Mouse (Mus musculus): ENCODE data around the gene Gm6882. TPM values are rescaled to one million over a fixed set of nuclear protein-coding genes. Genes with fewer than 3 reads are reported as not detected.
"Not testable (repeated sequence)": the region's sequence is repeated elsewhere in the genome, so short reads cannot be mapped to it uniquely, and the experiment has no call there.

Gene Gm6882
- polyA plus RNA-seq (2014; fragmentation: Nextera tagmentation; extraction: Ambion mirVana), result not detected in 2 replicates

- H3K4me1 ChIP-seq (ENCODE audit: control insufficient read depth, insufficient read depth, low read length); ATAC-seq (ENCODE audit: insufficient number of reproducible peaks, insufficient read depth, low FRiP score, low read depth); H3K4me2 ChIP-seq (replicated peaks; ENCODE audit: low read depth, low read length); H3K36me3 ChIP-seq (ENCODE audit: control insufficient read depth, insufficient read depth, low read length); H3K27me3 ChIP-seq (ENCODE audit: control insufficient read depth, insufficient read depth, low read length); H3K9me3 ChIP-seq (ENCODE audit: control insufficient read depth, low read depth, low read length); H3K9ac ChIP-seq (replicated peaks; ENCODE audit: low read depth, low read length); H3K27ac ChIP-seq (ENCODE audit: low read length); H3K4me3 ChIP-seq (ENCODE audit: low read depth, low read length): not testable (repeated sequence)
- 32% methylated on average over 1 of the region's 1 CpGs for WGBS
These were observed at the start of gene Gm6882 for GRCm38 (mm10) chr7:21432645-21433044. Gene Gm6882, minus strand, starts transcription at chr7:21432745.

Other genes starting within 250 kb of the Gm6882 start
- gene Gm5157, start 242.3 kb downstream of the Gm6882 start, polyA plus RNA-seq (2014; fragmentation: Nextera tagmentation; extraction: Ambion mirVana), result not detected in 2 replicates
- gene Vmn1r124, start 172.1 kb downstream of the Gm6882 start, polyA plus RNA-seq (2014; fragmentation: Nextera tagmentation; extraction: Ambion mirVana), result not detected in 2 replicates
- not detected in 2 replicates for gene Vmn1r125, start 160.6 kb downstream of the Gm6882 start, polyA plus RNA-seq (2014; fragmentation: Nextera tagmentation; extraction: Ambion mirVana)
- gene Vmn1r126, start 131.3 kb downstream of the Gm6882 start, polyA plus RNA-seq (2014; fragmentation: Nextera tagmentation; extraction: Ambion mirVana), result not detected in 2 replicates
- gene Vmn1r127, start 112.9 kb downstream of the Gm6882 start, polyA plus RNA-seq (2014; fragmentation: Nextera tagmentation; extraction: Ambion mirVana), result not detected in 2 replicates
- gene Vmn1r128, start 83.4 kb downstream of the Gm6882 start, polyA plus RNA-seq (2014; fragmentation: Nextera tagmentation; extraction: Ambion mirVana), result not detected in 2 replicates
- not detected in 2 replicates for gene Vmn1r129, start 71.5 kb downstream of the Gm6882 start, polyA plus RNA-seq (2014; fragmentation: Nextera tagmentation; extraction: Ambion mirVana)
- not detected in 2 replicates for gene Vmn1r130, start 79.0 kb upstream of the Gm6882 start, polyA plus RNA-seq (2014; fragmentation: Nextera tagmentation; extraction: Ambion mirVana)
- not detected in 2 replicates for gene Vmn1r131, start 113.3 kb upstream of the Gm6882 start, polyA plus RNA-seq (2014; fragmentation: Nextera tagmentation; extraction: Ambion mirVana)
- not detected in 2 replicates for gene Vmn1r132, start 181.3 kb upstream of the Gm6882 start, polyA plus RNA-seq (2014; fragmentation: Nextera tagmentation; extraction: Ambion mirVana)

Data from stomach, embryonic 14.5 days (tissue).